Mouse (Mus musculus) intestine, embryonic 14.5 days (tissue): ENCODE measurements around the gene Kif4. TPM values are rescaled to one million over a fixed set of nuclear protein-coding genes. Genes with fewer than 3 reads are reported as not detected.

Experiments
- ATAC-seq: fragments of 200-750 bp; cut with Nextera tagmentation; replicated peaks from 2 replicates; pipeline ENCODE4 v1.8.0; 2017; ENCODE audit warnings: low read depth, moderate number of reproducible peaks, moderate TSS enrichment, moderate library complexity; ENCODE audit not compliant: low FRiP score, low TSS enrichment
- DNase-seq: peaks from one replicate; pipeline ENCODE4 v3.0.0-alpha.2; 2018; ENCODE audit warnings: low spot score
- H3K27ac ChIP-seq: fragments of 300-500 bp; sonication (generic); 2 replicates; pipeline ENCODE4 v1.5.1; 2014; ENCODE audit warnings: low read depth, mild to moderate bottlenecking, control low read depth
- H3K27me3 ChIP-seq: fragments of 300-500 bp; sonication (generic); replicated peaks from 2 replicates; pipeline ENCODE4 v1.6.1; 2014; ENCODE audit warnings: low read length, control low read depth; ENCODE audit not compliant: control insufficient read depth, insufficient read depth
- H3K36me3 ChIP-seq: fragments of 300-500 bp; sonication (generic); 2 replicates; pipeline ENCODE4 v1.6.1; 2014; ENCODE audit warnings: low read length, control low read depth; ENCODE audit not compliant: control insufficient read depth, insufficient read depth
- H3K4me1 ChIP-seq: fragments of 300-500 bp; sonication (generic); replicated peaks from 2 replicates; pipeline ENCODE4 v1.6.1; 2014; ENCODE audit warnings: low read length, control low read depth, mixed read lengths; ENCODE audit not compliant: control insufficient read depth, insufficient read depth
- H3K4me2 ChIP-seq: fragments of 300-500 bp; sonication (generic); 2 replicates; pipeline ENCODE4 v1.6.1; 2014; ENCODE audit warnings: low read length
- H3K4me3 ChIP-seq: fragments of 300-500 bp; sonication (generic); 2 replicates; pipeline ENCODE4 v1.5.1; 2014; ENCODE audit warnings: low read depth, low read length, control low read depth, mixed read lengths
- H3K9ac ChIP-seq: fragments of 300-500 bp; sonication (generic); 2 replicates; pipeline ENCODE4 v1.6.1; 2014; ENCODE audit warnings: mild to moderate bottlenecking, low read length
- H3K9me3 ChIP-seq: fragments of 300-500 bp; sonication (generic); 2 replicates; pipeline ENCODE4 v1.6.1; 2016; ENCODE audit warnings: low read length, control low read depth; ENCODE audit not compliant: control insufficient read depth
- WGBS: fragments of 180-500 bp; shearing (Covaris S2); extraction: QIAGEN DNeasy Blood & Tissue Kit; methylation state at CpG from one replicate; pipeline ENCODE4 v1.1.7; 2014; 5-methylcytosine and 5-hydroxymethylcytosine counted together
- polyA plus RNA-seq: library from polyadenylated mRNA; unstranded; fragments of >200 nt; fragmentation: Nextera tagmentation; extraction: Ambion mirVana; gene quantifications from 2 replicates; pipeline ENCODE4 v1.2.1, GENCODE M21; 2014

Kif4 gene
- polyA plus RNA-seq, 1 experiment from 2014 or later, result 28.8 TPM

DNA sequence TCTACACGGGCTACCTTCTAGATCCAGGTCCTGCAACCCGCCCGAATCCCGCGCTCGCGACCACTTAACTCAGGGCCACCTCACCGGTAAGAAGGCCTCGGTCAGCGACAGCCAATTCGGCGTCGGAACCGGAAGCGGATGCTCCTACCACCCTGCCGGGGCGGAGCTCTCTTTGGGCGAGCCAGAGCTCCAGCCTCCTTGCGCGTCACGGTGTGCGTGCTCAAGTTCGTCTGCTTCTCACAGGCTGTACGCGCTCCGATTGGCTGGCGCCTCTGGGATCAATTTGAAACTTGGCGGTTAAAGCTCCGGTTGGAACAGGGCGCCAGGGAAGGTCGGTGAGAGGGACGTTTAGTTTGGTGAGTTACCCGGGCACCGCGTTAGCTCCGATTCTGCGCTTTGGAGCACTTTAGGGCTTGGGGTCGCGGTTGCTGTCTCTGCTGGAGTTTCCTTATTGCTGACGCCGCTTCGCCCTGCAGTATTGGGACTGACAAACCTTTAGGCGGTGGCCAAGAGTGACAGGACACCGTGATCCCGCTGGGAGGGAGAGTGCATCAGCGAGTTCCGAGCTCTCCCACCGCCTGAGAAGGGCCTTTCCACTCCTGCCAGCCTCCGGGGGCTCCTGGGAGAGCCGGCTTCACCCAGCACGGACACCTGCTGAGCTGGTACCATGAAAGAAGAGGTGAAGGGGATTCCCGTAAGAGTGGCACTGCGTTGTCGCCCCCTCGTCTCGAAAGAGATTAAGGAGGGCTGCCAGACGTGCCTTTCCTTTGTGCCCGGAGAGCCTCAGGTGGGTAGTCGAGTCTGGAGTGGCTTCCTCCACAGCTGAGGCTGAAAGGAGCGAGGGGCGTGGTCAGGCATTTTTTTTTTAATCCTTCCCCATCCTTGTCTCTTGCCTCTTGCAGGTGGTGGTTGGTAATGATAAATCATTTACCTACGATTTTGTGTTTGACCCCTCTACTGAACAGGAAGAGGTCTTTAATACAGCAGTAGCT, 561 bp downstream of the Kif4 start, which contains the start of gene Pdzd11:
Gene Pdzd11, minus strand, starts transcription at position 767 of the 992 bp plus-strand sequence.
- peak; percentile 99 for ATAC-seq
- peak; percentile 80 for DNase-seq
- peak within 1 kb of the TSS; percentile 67 for H3K9ac ChIP-seq
- no peaks in the 10 kb centered on the region for H3K4me1 ChIP-seq
- H3K27me3 ChIP-seq, result no peaks in the 10 kb centered on the region
- H3K27ac ChIP-seq, result peak within 1 kb of the TSS; percentile 65
- peak within 1 kb of the TSS; percentile 56 for H3K4me3 ChIP-seq
- no peaks in the 10 kb centered on the region for H3K9me3 ChIP-seq
- peak within 1 kb of the TSS; percentile 51 for H3K4me2 ChIP-seq
- 15% methylated on average over 62 of the region's 62 CpGs for WGBS
- peaks cover 14% of the 10 kb centered on the region; the same call in 1 of the 2 replicates for H3K36me3 ChIP-seq

DNA sequence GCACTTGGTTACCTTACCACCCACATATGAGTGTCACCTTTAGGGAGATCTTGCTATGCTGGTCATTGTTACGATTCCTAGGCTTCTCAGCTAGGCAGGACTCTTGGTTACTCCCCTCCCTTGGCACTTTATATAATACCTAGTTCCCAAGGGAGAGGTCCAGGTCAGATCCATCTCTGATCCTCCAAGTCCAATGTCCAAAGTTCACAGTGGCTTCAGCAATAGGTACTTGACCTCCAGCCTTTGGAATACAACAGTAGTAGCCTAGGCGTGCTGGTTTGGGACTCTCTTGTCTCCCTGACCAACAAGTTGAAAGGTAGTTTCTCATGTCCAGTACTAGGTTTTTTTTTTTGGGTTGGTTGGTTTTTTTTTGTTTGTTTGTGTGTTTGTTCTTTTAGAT, 3.5 kb downstream of the Kif4 start:
- H3K4me2 ChIP-seq, result no peak overlapping the region
- no peaks in the 10 kb centered on the region for H3K4me1 ChIP-seq
- H3K9me3 ChIP-seq, result no peaks in the 10 kb centered on the region
- H3K27me3 ChIP-seq, result no peaks in the 10 kb centered on the region
- no peak overlapping the region for H3K9ac ChIP-seq
- 94% methylated on average over 2 of the region's 2 CpGs for WGBS
- DNase-seq (no peak), ATAC-seq (no peak)
- no peak overlapping the region for H3K4me3 ChIP-seq
- no peak overlapping the region for H3K27ac ChIP-seq
- H3K36me3 ChIP-seq, result 0 out of 2 replicates have a peak, but pooled peaks cover under 1% of the 10 kb centered on the region

DNA sequence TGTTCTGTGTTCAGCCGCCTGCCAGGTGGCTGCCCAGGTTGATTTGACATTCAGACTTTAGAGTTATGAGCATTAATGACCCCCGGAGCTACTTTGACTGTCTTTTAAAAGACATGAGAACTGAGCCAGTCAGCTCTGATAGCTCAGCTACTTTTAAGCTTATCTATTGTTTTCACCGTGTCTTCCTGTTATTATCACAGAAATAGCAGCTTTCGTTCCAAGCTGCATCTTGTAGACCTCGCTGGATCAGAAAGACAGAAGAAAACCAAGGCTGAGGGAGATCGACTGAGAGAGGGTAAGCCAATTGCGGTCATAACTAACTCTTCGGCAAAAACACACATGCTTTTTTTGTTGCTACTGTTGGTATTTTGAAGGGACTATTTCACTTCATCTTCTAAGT, 12.9 kb downstream of the Kif4 start:
- Histone ChIP-seq H3K27me3 (no peaks in the 10 kb centered on the region), H3K4me1 (no peaks in the 10 kb centered on the region), H3K4me2 (no peak overlapping the region), H3K4me3 (no peak overlapping the region), H3K9ac (no peak overlapping the region), H3K27ac (no peak overlapping the region), H3K36me3 (peaks cover 33% of the 10 kb centered on the region; the same call in 1 of the 2 replicates), H3K9me3 (no peaks in the 10 kb centered on the region)
- ATAC-seq (no peak), DNase-seq (no peak)
- 90% methylated on average over 8 of the region's 8 CpGs for WGBS

DNA sequence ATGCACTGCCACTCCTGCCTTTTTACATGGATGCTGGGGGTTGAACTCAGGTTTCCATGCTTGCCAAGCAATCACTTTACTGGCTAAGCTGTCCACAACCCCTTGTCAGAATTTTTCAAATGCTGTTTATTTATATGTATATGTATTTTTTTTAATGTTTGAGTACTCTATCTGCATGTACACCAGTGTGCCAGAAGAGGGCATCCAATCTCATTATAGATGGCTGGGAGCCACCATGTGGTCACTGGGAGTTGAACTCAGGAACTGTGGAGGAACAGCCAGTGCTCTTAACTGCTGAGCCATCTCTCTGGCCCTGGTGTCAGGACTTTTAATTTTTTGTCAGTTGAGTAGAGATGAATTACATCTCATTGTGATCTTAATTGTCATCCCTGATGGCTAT, 27.3 kb downstream of the Kif4 start:
- Histone ChIP-seq H3K4me2 (no peak overlapping the region), H3K4me1 (no peaks in the 10 kb centered on the region), H3K4me3 (no peak overlapping the region), H3K9ac (no peak overlapping the region), H3K36me3 (0 out of 2 replicates have a peak, but pooled peaks cover 4% of the 10 kb centered on the region), H3K27ac (no peak overlapping the region), H3K27me3 (no peaks in the 10 kb centered on the region), H3K9me3 (no peaks in the 10 kb centered on the region)
- ATAC-seq, result no peak
- DNase-seq, result no peak

DNA sequence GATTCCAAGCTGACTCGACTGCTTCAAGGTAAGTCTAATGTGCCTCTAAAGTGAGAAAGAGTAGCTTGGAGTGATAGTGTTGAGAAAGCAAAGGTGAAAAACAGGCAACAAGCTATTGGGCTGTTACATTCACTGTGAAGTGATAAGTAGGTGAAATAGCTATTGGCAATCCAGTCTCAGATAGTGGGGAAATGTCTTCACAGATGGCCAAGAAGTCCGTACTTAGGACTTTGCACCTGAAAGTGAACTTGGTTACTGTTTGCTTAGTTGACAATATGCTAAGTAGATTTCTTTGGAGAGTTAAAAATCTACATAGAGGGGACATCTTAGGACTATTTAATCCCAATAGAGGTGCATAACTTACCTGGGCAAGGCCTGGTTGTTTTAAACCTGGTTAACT, 39.3 kb downstream of the Kif4 start:
- no peak overlapping the region for H3K4me2 ChIP-seq
- no peak overlapping the region for H3K27ac ChIP-seq
- no peaks in the 10 kb centered on the region for H3K27me3 ChIP-seq
- ATAC-seq (no peak), DNase-seq (no peak)
- peaks cover 10% of the 10 kb centered on the region for H3K36me3 ChIP-seq
- H3K4me1 ChIP-seq, result no peaks in the 10 kb centered on the region
- H3K9ac ChIP-seq, result no peak overlapping the region
- WGBS, result 81% methylated on average over 2 of the region's 2 CpGs
- no peak overlapping the region for H3K4me3 ChIP-seq
- no peaks in the 10 kb centered on the region for H3K9me3 ChIP-seq

DNA sequence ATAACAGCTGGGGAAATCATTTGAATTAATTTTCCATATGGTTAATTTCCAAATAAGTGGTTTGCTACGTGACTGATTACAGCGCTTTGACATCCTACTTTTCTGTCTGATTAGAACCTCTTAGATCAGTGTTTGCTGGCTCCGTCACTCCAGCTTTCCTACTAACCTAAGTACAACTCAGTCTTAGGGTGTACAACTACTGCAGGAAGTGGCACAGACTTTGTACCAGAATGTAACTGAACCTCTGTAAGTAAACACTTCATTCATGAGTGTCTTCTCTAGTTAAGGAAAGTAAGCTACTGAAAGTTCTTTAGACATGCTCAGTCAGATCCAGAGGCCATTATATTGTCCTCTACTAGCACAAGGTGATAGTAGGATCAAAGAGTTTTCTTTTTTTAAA, 52.7 kb downstream of the Kif4 start:
- ATAC-seq, result no peak

DNA sequence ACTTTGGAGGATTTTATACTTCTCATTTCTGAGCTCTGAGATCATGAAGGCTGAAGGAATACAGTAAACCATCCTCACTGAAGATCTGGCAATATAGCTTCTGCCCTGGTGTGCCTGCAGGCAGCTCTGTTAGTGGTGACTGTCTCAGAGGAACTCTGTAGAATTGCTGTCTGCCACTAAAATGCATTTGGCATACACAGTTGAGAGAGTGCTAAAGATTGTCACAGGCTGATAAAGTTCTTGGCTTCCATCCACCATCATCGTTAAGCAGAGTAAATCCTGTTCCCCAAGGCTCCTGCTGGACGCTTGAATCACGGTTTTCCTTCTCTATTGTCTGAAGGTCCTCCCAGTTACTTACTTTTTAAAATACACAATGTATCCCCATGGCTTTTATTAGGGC, 61.0 kb downstream of the Kif4 start:
- no peaks in the 10 kb centered on the region for H3K4me1 ChIP-seq
- DNase-seq (no peak), ATAC-seq (no peak)
- no peak overlapping the region for H3K4me3 ChIP-seq
- H3K4me2 ChIP-seq, result no peak overlapping the region
- no peak overlapping the region for H3K9ac ChIP-seq
- H3K9me3 ChIP-seq, result no peaks in the 10 kb centered on the region
- 55% methylated on average over 3 of the region's 3 CpGs for WGBS
- H3K36me3 ChIP-seq, result peaks cover 13% of the 10 kb centered on the region
- H3K27me3 ChIP-seq, result no peaks in the 10 kb centered on the region
- no peak overlapping the region for H3K27ac ChIP-seq

More for the DNA sequence above, 52.7 kb downstream of the Kif4 start:
- Histone ChIP-seq H3K36me3 (peaks cover 17% of the 10 kb centered on the region), H3K27me3 (no peaks in the 10 kb centered on the region), H3K4me2 (no peak overlapping the region), H3K4me1 (no peaks in the 10 kb centered on the region), H3K4me3 (no peak overlapping the region), H3K9ac (no peak overlapping the region), H3K27ac (no peak overlapping the region), H3K9me3 (no peaks in the 10 kb centered on the region)
- 86% methylated on average over 3 of the region's 3 CpGs for WGBS
- DNase-seq, result no peak

DNA sequence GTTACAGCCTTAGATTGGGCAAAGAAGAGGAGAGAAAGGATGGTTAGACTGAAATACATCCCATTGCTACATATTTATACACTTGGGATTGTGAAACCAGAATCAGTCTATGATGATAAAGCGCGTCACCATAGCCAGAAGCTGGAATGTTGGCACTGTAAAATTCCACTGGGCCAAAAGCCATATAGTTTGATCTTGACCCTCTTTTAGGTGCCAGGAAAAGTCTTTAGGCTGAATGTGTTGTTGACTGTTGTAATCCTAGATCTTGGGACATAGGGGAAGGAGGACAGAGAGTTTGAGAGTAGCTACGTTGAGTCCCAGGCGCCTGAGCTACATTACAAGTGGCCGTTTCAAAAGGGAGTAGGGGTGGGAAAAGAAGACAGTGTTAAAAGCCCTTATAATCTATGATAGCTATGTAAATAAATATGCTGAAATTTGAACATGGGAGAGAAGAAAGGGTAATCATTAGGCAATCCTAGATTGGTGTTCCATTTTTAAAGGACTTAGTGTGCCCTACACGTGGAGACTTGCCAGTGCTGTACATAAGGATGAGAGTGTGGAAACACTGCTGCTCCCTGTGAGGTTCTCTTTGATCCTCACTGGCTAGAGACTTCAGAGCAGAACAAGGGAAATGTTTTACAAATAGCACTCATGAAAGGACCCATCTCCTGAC, 62.0 kb downstream of the Kif4 start:
- Histone ChIP-seq H3K4me3 (no peak overlapping the region), H3K4me1 (no peaks in the 10 kb centered on the region), H3K27ac (no peak overlapping the region), H3K9me3 (no peaks in the 10 kb centered on the region), H3K36me3 (peaks cover 17% of the 10 kb centered on the region), H3K4me2 (no peak overlapping the region), H3K27me3 (no peaks in the 10 kb centered on the region), H3K9ac (no peak overlapping the region)
- ATAC-seq (no peak), DNase-seq (no peak)
- whole genome bisulfite sequencing, result 88% methylated on average over 6 of the region's 6 CpGs
